Mouse (Mus musculus) cerebellum, adult 8-10 months (tissue): ENCODE results near the gene Serac1.
"Not testable (repeated sequence)": the region's sequence is repeated elsewhere in the genome, so short reads cannot be mapped to it uniquely, and the experiment has no call there.

ENCODE experiments used
- DNase-seq: peaks from one replicate; pipeline ENCODE4 v3.0.0; 2022

The Serac1 gene

DNA sequence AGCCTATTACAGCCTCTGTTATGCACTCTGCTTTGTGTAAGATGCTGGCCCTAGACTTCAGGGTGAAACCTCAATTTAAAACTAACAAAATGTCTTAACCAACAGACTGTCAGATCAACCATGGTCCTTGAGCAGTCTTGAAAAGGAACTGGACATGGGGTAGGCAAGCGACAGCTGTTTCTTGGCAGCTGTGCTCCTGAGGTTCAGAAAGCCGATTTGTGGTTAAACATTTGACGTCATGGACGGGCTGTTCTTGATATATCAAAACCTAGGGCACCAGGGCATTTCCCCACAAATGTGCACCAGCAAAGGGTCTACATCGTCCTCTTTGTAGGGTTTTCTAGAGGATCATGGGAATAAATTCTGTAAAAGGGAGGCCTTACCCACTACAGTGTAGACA, 16.0 kb downstream of the Serac1 start:
- DNase-seq, result no peak

GRCm38 (mm10) chr17:6062793-6063192, 16.7 kb downstream of the Serac1 start:
- DNase-seq, result no peak

GRCm38 (mm10) chr17:6054934-6055355, 24.6 kb downstream of the Serac1 start:
- DNase-seq, result peak; percentile 36

DNA sequence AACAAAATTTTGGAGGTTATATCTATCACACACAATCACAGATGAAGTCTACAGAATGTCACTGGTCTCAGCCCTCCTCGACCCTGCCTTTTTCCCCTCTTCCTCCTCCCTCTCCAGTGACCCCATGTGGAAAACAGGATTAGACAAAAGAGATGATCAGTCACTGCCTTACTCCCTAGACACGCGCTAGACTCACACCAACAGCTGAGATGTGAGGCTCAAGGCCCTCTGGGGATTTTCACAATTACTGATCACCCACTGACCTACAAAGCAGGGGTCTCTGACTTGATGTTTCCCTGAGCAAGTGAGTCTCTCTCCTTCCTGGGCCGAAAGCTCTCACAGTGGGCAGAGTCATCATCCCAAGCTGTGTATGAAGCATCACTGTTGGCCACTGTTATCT, 26.7 kb downstream of the Serac1 start:
- DNase-seq, result no peak

GRCm38 (mm10) chr17:6037507-6037906, 42.0 kb downstream of the Serac1 start:
- no peak for DNase-seq

GRCm38 (mm10) chr17:6036872-6037271, 42.7 kb downstream of the Serac1 start:
- DNase-seq, result no peak

DNA sequence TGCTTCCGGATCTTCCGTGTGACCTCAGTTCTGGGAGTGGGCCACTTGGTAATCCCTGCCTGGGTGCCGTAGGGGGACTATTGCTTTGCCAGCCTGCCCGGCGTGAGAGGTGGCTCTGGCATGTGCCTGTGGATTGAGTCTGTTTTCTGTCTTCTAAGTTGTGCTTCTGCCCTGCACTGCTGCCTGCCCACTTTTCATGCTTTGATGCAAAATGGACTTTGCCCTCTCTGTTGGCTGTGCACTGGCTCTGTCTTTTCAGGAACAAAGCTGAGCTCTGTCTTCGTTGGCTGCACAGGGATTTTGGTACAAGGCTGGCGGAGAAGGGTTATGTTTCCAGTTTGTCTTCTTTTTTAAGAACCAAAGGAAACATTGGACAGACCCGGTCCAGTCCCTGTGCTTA, 43.1 kb downstream of the Serac1 start:
- no peak for DNase-seq

- no peak for DNase-seq
Measured at GRCm38 (mm10) chr17:6035661-6036060, 43.9 kb downstream of the Serac1 start.

DNA sequence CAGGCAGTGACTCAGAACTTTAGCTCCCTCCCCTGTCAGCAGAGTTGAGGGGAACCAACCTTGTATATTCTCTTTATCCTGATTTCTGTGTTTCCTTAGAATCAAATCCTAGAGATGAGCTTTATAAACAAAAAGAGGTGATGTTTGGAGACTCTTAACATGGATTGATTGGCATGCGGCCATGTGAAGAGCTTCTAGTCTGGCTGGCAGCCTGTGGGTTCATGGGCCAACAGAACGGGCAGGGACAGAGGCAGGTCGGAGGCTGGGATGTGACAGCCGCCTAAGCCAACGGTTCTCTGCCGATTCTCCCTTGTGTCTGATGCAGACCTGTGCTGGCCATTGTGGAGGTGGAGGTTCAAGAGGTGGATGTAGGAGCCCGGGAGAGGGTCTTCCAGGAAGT, 53.7 kb downstream of the Serac1 start:
- DNase-seq, result no peak

- DNase-seq, result not testable (repeated sequence)
Measured at GRCm38 (mm10) chr17:6021374-6021789, 58.2 kb downstream of the Serac1 start.

GRCm38 (mm10) chr17:6020636-6021035, 58.9 kb downstream of the Serac1 start:
- no peak for DNase-seq

DNA sequence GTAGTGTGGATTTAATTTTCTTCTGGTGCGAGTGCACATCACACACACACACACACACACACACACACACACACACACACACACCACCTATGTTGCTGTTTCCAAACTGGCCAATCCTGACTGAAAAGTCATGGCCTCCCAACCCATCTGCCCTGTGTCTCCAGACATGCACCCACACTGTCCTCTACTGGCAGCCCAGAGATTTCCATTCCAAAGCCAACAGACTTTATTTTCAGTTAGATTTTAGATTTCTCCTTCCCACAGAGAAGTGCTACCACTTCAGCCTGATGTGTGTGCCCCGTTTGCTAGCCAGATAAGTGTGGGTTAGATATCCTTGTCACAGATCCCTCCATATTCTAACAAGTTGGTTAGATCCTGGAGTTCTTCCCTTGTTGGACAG, 59.8 kb downstream of the Serac1 start:
- DNase-seq, result peak; percentile 60

DNA sequence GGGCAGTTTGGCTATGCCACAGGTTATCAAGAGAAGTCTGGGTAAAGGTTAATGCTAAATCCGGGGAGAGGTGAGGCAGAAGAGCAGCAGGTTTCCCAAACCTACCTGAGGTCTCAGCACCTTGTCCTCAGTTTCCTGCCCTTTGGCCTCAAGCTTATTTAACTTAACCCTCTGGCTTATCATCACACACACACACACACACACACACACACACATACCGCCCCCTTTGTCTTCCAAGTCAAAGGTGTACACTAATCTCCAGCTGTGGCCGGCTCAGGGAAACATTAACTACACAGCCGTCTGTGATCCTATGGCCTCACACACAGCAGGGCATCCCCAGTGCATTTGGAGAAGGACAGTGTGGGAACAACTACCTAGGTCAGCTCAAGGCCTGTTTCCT, 61.2 kb downstream of the Serac1 start:
- no peak for DNase-seq

- DNase-seq, result no peak
Measured at GRCm38 (mm10) chr17:6017268-6017667, 62.3 kb downstream of the Serac1 start.

DNA sequence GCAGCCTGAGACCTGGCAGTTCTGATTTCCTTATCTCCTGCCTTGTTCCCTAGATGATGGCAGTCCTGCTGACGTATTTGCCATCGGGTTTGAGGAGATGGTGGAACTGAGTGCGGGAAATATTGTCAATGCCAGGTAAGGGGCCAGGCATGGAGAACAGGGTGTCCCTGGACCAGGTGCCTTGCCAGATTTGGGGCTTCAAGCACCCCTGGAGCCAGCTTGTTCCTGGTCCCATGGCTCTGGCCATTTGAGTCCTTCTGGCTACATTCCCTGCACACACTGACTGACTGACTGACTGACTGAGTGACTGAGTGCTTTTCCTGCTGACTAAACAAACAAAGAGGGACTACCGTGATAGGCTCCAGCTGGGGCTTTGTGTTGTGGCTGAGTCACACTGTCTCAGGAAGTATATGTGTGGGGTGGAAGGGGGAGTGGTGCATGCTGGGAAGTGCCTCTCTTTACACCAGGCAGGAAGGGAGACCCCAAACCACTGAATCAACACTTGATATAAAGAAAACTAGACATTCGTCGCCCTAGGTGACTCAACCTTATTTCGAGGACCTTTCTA, 63.2 kb downstream of the Serac1 start:
- DNase-seq, result no peak

DNA sequence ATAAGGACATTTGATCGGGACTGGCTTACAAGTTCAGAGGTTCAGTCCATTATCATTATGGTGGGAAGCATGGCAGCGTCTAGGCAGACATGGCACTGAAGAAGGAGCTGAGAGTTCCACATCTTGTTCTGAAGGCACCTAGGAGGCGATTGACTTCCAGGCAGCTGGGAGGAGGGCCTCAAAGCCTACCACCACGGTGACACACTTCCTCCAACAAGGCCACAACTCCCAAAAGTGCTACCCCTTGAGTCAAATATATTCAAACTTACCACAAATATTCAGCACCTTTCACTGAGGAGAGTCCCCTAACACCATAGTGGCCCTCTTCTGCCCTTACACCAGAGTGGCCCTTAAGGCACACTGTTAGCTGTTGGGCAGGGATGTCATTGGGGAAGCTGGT, 64.6 kb downstream of the Serac1 start:
- no peak for DNase-seq

DNA sequence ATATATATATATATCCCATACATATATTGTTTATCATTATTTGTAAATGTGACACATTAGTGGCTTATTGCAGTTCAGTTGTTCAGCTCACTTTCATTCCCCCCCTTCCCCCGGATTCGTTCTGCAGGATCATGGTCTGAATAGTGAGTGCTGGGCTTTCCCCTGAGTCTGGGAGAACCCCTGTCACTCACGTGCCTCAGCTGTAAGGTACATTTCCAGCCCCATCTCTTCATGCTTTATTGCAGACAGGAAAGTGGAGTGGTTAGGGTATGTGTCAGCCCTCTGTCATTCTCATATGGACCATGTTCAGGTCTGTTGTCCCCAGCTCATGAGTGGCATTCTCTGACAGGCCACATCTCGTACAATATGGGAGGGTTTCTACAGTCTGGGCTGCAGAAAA, 66.5 kb downstream of the Serac1 start:
- no peak for DNase-seq

- DNase-seq, result no peak
Measured at GRCm38 (mm10) chr17:6009606-6010005, 69.9 kb downstream of the Serac1 start.

DNA sequence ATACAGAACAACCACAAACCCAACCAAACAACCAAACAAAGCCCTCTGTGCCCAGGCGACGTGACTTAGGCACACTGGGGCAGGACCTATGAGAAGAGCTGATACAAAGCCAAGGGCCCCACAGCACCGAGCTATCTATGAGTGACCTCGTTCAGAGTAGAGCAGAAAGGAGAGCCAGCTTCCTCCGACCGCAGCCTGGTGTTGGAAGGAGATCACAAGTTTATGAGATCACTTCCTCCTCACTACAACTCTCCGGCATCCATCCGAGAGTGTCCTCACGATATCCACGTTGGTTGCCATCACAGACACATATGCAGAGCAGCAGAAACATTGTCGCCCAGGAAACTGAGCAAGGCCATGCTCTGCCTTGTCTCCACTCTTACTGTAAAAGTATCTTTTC, 71.0 kb downstream of the Serac1 start:
- no peak for DNase-seq

- DNase-seq, result no peak
Measured at GRCm38 (mm10) chr17:6007902-6008301, 71.6 kb downstream of the Serac1 start.

GRCm38 (mm10) chr17:6007101-6007780, 72.3 kb downstream of the Serac1 start:
- no peak for DNase-seq

DNA sequence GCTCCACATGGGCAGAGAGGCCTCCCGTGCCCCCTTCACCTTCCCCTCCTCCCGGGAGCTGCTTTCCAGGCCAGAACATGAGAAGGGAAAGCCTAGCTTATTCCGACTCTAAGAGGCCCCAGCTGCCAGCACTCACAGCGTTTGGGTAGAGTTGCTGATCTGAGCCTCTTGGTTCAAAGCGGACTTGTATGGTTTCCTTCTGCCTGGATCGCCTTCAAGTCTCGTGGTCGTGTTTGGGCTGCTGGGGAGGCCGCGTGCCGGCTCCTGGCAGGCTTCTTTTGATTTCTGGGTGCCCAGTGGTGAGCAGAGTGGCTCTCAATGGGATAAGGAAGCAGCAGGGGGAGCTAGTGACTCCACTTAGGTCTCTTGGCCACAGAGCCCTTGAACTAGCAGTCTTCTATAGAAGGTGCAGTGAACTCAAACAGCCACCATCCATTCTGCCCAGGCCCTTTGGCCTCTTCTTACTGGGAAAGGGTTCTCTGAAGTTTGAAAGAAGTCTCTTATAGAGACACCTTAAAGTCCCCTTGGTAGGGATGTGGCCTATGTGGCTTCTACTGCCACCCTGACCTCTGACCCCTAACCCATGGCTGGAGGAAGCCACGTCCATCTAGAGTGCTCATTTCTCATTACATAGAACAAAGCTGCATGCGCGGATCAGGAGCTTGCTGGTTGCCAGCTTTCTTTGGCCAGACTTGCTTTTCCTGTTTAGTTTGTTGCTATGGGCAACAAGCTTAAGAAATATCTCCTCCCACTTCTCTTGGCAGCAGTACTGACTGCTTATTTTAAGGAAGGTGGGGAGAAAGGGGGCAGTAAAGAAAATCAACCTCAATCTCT, 73.7 kb downstream of the Serac1 start:
- no peak for DNase-seq

DNA sequence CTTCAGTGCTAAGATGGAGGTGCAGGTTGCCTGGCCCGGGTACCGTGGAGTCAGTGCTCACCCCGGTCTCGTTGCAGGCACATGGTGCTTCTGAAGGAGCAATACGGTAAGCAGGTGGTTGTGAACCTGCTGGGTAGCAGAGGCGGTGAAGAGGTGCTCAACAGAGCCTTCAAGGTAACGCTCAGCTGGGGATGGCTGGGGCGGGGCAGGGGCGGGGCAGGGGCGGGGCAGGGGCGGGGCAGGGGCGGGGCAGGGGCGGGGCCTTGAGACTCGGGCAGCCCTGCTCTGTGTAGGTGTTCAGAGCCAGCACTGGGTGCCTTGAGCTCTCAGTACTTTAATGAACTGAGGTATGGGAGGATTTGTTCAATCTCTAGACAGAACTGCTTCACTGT, 74.3 kb downstream of the Serac1 start:
- no peak for DNase-seq

DNA sequence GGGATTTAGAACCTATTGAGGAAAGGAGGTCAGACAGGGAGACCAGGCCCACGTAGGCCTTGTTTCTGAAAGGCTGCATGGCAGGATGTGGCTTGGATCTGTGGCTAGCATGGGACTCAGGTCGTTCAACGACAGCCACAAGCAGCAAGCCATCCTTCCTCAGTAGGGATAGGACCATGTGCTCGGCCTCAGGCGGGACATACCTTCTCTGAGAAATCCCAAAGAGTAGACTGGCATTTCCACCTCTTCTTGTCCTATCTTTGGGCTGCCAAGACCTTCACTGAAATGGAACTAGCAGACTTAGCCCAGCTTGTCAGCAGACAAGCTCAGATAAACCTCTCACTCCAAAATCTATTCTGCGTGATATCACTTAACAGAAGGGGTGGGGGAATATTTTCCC, 75.9 kb downstream of the Serac1 start:
- DNase-seq, result no peak
